Mouse (Mus musculus) heart, adult 8-10 months (tissue): Measurements from ENCODE around the gene Clec16a. TPM values are rescaled to one million over a fixed set of nuclear protein-coding genes. Genes with fewer than 3 reads are reported as not detected.

Experiments used
- DNase-seq: peaks from one replicate; pipeline ENCODE4 v3.0.0; 2022; ENCODE audit warnings: low spot score
- total RNA-seq, 4 experiments: library from RNA; stranded (reverse); gene quantifications; 2 replicates each; pipeline ENCODE4 v1.2.4; 2022

Clec16a gene
- total RNA-seq, 4 experiments from 2014 or later, result 54.8 to 71.3 (median 63.2) TPM

DNA sequence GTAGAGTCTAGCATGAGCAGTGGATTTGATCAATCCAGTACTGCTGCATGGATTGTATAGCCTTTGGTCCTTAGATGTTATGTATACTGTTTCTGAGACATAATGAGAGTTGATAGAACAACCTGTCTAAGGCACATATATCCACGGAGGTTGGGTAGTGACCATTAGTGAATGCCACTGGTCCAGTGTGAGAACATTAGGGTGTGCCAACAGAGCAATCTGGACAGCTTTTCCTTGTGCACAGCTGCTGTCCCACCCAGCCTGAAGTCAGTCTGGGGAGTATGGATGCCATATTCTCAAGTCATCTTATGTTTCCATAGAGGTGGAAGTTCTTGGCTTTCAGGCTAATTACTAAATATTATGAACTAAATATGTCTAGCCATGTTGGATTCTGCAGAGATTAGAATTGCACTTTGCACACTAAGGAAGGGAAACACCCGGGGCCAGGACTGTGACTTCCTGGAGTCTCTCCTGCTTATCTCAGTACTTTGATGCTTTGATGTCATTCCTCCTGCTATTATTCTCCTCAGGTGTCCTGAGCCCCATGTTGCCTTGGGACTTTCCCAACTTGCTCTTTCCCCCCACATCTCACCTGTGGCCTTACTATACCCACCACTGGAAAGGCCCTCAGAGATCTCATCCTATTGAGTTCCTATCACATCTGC, 36.2 kb downstream of the Clec16a start:
- no peak for DNase-seq

- no peak for DNase-seq
These were observed 40.0 kb downstream of the Clec16a start for GRCm38 (mm10) chr16:10585165-10585564.

DNA sequence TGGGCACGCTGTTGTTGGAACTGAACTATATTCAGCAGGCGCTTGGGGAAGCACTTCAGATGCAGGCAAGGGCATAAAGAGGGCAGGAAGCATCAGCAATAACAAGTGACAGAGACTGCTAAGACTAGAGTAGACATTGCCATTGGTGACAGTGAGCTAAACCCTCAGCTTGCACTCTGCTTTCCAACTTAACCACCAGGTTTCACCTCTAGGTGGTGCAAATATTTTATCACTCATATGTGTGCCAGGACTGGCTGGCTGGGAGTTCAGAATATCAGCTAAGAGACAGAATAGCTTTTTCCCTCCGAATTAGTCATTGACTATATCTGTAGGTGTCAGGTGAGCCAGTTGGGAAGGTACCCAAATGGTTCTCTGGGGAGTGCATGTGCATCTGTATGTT, 41.4 kb downstream of the Clec16a start:
- no peak for DNase-seq

DNA sequence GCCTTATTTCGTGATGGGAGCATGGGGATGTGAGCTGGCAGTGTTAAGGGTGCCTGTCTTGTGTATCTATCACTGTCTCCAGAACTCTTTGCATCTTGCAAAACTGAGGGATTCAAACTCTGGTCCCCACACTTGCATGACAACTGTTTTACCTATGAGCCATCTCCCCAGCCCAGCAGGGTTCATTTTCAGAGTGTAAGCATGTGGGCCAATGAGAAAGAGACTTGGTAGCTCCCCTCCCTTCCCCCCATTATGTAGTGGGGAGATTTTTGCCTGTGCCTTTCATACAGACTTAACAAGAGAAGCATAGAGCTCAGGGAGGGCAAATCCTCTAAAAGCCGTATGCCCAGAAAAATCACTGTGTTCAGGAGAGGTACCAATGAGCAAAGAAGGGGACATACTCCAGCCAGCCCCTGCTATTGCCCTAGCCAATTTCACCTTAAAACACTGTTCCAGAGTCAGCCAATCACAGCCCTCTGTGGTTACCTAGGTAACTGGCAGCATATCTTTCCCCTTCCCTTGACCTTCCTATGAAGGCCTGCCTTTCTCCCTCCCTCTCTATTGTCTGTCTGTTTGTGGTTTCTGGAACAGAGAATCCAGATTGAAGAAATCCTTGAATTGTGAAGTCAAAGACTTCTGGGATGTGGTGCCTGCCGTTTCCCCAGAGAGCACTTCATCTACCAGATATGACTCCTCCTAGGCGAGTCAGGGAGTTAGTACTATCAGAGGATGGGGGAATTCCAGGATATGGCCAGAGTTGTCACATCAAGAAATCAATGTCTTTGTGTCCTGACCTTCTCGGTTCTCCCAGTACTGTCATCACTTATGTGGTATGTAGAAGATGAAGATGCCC, 55.0 kb downstream of the Clec16a start:
- DNase-seq, result no peak

DNA sequence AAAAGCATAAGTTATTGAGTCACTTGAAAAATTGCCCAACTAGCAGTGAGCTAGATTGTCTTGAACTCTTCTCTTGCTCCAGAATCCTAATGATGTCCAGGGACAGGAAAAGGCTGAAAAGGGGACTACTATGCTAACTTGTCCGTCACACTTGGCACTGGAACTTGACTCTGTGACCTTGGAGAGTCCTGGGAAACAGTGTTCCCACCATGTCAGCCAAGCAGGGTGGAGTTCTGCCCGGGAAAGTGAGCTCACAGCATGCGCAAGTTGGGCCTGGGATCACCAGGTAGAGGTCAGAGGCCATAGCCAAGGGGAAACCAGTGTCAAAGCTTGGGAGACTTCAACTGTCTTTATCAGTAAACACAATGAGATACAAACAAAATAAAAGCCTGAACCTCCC, 62.7 kb downstream of the Clec16a start:
- peak; percentile 12 for DNase-seq

DNA sequence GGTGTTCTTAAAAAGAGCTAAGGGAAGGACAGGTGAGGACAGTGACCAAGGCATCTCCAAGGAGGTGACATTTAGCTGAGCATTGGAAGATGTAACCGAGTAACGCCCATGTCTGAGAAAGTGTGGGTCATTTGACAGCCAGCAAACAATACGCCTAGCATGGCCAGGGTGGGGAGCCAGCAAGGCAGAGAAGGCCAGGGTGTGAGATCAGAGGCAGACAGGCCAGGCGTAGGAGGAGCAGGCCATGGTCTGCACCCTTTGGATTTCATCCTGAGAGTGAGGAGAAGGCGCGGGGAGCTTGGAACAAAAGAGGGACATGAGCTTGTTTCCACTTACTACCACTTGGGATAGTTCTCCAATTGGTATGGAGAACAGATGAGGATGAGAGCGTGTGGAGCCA, 64.8 kb downstream of the Clec16a start:
- peak; percentile 17 for DNase-seq

- DNase-seq, result no peak
These were observed 65.7 kb downstream of the Clec16a start for GRCm38 (mm10) chr16:10610801-10611200.

- DNase-seq, result no peak
These were observed 66.2 kb downstream of the Clec16a start for GRCm38 (mm10) chr16:10611306-10611705.

DNA sequence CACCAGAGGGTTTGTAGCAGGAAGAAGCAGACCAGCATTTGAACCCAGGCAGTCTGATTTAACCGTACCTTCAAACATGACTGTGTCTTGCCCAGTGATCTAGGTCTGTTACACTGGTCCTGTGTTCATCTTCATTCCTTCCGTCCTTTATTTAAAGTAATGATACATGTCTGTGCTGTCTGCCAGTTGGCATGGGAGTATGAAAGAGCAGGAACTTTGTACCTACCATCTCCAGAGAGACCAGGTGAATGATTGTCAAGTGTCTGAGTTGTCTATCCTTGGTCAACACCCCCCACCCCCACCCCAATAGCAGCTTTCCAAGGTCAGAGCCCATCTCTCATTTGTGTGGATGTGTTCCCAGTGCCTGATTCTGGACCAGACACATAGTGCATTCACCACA, 68.9 kb downstream of the Clec16a start:
- DNase-seq, result no peak

- DNase-seq, result no peak
These were observed 75.9 kb downstream of the Clec16a start for GRCm38 (mm10) chr16:10620961-10621614.

DNA sequence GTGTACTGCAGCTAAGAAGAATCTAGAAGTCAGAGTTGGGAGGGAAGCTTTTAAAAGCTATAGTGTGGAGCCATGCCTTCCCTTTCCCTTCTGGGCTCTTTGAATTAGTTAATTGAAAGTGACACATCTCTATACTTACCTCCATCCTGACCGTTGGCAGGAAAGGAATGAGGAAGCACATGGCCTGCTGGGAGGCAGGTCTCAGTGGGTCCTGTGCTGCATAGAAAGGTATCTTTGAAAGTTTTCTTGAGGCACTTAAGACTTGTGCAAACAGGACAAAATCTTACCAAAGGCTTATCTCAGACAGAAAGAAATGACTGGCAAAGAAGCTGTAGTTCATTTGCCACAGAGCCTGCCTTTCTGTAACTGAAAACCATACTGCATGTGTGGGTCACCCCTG, 76.6 kb downstream of the Clec16a start:
- DNase-seq, result no peak

- DNase-seq, result no peak
These were observed 81.0 kb downstream of the Clec16a start for GRCm38 (mm10) chr16:10626116-10626515.

- no peak for DNase-seq
These were observed 82.1 kb downstream of the Clec16a start for GRCm38 (mm10) chr16:10627136-10627668.

GRCm38 (mm10) chr16:10628030-10628555, 83.0 kb downstream of the Clec16a start:
- no peak for DNase-seq

- DNase-seq, result peak; percentile 53
These were observed 83.8 kb downstream of the Clec16a start for GRCm38 (mm10) chr16:10628960-10629359.

DNA sequence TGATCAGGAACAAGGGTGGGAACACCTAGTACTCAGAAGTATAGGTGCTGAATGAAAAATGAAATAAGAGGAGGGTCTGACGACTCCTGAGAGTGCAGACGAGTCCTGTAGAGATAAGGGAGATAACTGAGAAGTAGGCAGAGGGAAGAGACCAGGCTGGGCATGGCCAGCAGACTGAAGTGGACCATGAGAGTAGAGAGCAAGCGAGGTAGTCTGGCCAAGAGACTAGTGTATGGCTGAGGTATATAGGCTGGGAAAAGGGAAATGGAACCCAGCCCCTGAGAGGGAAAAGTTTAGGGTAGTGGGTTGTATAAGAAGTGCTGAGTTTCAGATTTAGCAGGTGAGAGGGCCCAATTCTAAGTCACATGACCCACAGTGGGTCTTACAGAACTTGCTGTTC, 84.2 kb downstream of the Clec16a start:
- DNase-seq, result no peak

DNA sequence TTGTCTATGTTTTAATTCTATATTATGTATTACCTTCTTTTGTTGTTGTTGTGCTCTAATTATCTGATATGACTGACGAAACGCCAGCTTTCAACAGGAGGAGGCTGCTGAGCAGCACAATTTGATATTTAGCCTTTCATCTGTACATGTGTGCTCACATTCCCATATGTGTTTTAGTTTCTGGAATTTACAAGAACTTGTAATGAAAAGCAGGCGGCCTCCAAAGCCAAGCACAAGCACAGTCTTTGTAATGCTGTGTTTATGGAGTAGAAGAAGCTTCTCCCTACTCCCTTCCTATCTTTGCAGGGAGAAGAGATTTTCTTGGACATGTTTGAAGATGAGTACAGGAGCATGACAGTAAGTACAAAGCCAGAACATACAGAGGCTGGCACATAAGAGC, 89.8 kb downstream of the Clec16a start:
- no peak for DNase-seq

GRCm38 (mm10) chr16:10637898-10638297, 92.8 kb downstream of the Clec16a start:
- no peak for DNase-seq

DNA sequence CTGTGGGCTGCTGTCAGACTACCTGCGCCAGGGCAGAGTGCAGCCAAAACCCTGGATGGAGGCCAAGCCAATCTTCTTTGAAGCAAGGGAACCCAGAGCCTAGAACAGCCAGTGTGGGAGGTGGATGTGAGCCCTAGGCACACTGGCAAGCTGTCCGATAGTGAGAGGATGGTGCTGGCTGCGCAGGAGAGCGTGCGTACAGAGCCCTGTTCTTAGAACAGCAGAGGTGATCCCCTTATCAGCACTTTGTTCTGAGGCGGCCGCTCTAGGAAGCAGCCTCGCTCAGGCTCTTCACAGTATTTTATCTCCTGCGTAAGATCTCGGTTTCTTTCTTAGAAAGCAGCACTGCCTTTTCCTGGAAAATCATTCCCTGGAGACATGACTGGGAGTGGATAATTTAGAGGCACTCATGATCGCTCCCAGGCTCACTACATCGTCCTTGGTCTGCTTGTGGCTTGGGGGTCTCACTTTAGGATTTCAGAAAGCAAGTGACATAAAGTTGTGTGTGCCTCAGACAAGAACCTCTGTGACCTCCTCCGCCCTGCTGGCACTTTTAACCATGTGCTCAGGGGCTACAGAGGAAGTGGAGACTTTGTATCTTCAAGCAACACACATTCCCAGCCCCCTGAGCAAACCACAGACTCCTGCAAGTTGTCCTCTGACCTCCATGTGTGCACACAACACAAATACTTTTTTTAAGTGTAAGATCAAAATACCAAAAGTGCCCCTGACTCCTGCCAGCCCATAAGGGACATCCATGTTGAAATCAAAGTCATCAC, 94.2 kb downstream of the Clec16a start:
- no peak for DNase-seq

- DNase-seq, result peak; percentile 69
These were observed 94.9 kb downstream of the Clec16a start for GRCm38 (mm10) chr16:10640041-10640440.

- no peak for DNase-seq
These were observed 96.0 kb downstream of the Clec16a start for GRCm38 (mm10) chr16:10641146-10641545.
